In the genomic region with DNA sequence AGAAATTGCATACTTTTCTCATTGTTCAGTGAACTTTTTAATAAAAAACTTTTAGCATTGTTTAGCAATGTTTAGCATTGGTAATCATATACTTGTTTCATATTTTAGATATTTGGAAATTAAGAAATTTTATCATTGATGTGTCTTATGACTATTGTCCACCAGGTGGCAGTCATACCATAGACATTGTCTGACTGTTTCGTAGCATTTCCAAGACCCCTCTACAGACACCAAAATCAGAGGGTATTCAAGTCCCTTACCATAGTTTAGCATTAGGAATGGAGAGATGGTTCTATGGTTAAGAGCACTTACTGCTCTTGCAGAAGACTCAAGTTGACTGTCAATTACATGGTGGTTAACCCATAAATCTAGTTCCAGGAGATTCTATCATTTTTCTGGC, we compare ENCODE assay signal across 9 mouse cellular contexts. TPM values are rescaled to one million over a fixed set of nuclear protein-coding genes. Genes with fewer than 3 reads are reported as not detected.
DNase-seq lines count a peak whose midpoint lies in the region; ATAC-seq and TF ChIP-seq lines count a peak whose summit lies in the region.
"Had no signal": no experiment of that assay in that cellular context is flagged by ENCODE, and none has a peak within 500 bp of the region (broad histone marks: within the 10 kb centered on the region; RNA-seq: fewer than 3 reads in every experiment).

No protein-coding gene starts in this region.

- H3K9ac ChIP-seq in lung, embryonic 14.5 days = no peak overlapping the region
- no peak overlapping the region for H3K9ac ChIP-seq in neural tube, embryonic 15.5 days (replicated peaks)
- H3K9ac ChIP-seq: limb, embryonic 12.5 days had no signal

- no peaks in the 10 kb centered on the region for H3K9me3 ChIP-seq in lung, embryonic 14.5 days (ENCODE audit: low read depth, low read length)
- H3K9me3 ChIP-seq in neural tube, embryonic 15.5 days (replicated peaks) = no peaks in the 10 kb centered on the region
- H3K9me3 ChIP-seq: limb, embryonic 12.5 days had no signal

- no peak for ATAC-seq in lung, embryonic 14.5 days (ENCODE audit: insufficient read depth)
- peak; percentile 38; the same call in 1 of the 2 replicates for ATAC-seq in neural tube, embryonic 15.5 days (ENCODE audit: low FRiP score)

- no peaks in the 10 kb centered on the region for H3K4me1 ChIP-seq in lung, embryonic 14.5 days (ENCODE audit: insufficient read depth)
- H3K4me1 ChIP-seq in neural tube, embryonic 15.5 days = no peaks in the 10 kb centered on the region
- H3K4me1 ChIP-seq: limb, embryonic 12.5 days had no signal

- H3K4me2 ChIP-seq in lung, embryonic 14.5 days = no peak overlapping the region
- no peak overlapping the region for H3K4me2 ChIP-seq in neural tube, embryonic 15.5 days
- H3K4me2 ChIP-seq: limb, embryonic 12.5 days had no signal

- no peak overlapping the region for H3K4me3 ChIP-seq in lung, embryonic 14.5 days (ENCODE audit: low read depth, low read length)
- no peak overlapping the region for H3K4me3 ChIP-seq in neural tube, embryonic 15.5 days (replicated peaks)
- H3K4me3 ChIP-seq: limb, embryonic 12.5 days had no signal

- 15% methylated on average over 1 of the region's 1 CpGs for WGBS in lung, embryonic 14.5 days
- WGBS in neural tube, embryonic 15.5 days = 14% methylated on average over 1 of the region's 1 CpGs

- no peaks in the 10 kb centered on the region for H3K36me3 ChIP-seq in lung, embryonic 14.5 days (ENCODE audit: insufficient read depth)
- no peaks in the 10 kb centered on the region for H3K36me3 ChIP-seq in neural tube, embryonic 15.5 days
- H3K36me3 ChIP-seq: limb, embryonic 12.5 days had no signal

- TF ChIP-seq CTCF in lung, embryonic 14.5 days (IDR thresholded peaks at IDR 0.05; ENCODE audit: low read depth) = peak; percentile 66

- intact Hi-C loops in gastrocnemius, postnatal 14 days (cut with DNase I; ENCODE audit: low total_unique reads) = no loop called here

- H3K27me3 ChIP-seq in lung, embryonic 14.5 days (ENCODE audit: insufficient read depth, low read length) = no peaks in the 10 kb centered on the region
- no peaks in the 10 kb centered on the region for H3K27me3 ChIP-seq in neural tube, embryonic 15.5 days (replicated peaks)
- H3K27me3 ChIP-seq: limb, embryonic 12.5 days had no signal

- no peak overlapping the region for H3K27ac ChIP-seq in lung, embryonic 14.5 days (ENCODE audit: low read depth)
- no peak overlapping the region for H3K27ac ChIP-seq in neural tube, embryonic 15.5 days (replicated peaks)
- H3K27ac ChIP-seq: limb, embryonic 12.5 days had no signal

- DNase-seq in gastrocnemius, adult 18-20 months (ENCODE audit: low spot score) = peak; percentile 2
- no peak for DNase-seq in gastrocnemius, postnatal 25 days
- DNase-seq in lung, embryonic 14.5 days = peak; percentile 75
- no peak for DNase-seq in lung, postnatal 25 days (ENCODE audit: low spot score)
- DNase-seq in c-Kit-positive CD71-positive TER-119-negative erythroid progenitor cells, embryonic 14.5 days (ENCODE audit: low read depth) = peak; percentile 4
- DNase-seq in left cerebral cortex, adult 9 months (ENCODE audit: low spot score in 2 of 2) = no peak
- DNase-seq in gastrocnemius, postnatal 14 days = no peak

RNA-seq across cellular contexts. Expression of a gene that starts 39.5 kb away (rescaled TPM):
- total RNA-seq in gastrocnemius, adult 18-20 months (2021) = 10 to 100 TPM; 17.7 to 18.5 TPM
- 10 to 100 TPM; 14.2 to 14.4 TPM for total RNA-seq in gastrocnemius, postnatal 25 days (2021)
- 53.6 and 55.9 TPM in 2 replicates for polyA plus RNA-seq in lung, embryonic 14.5 days (2014; fragmentation: Nextera tagmentation; extraction: Ambion mirVana)
- 23.3 and 26.2 TPM in 2 replicates for polyA plus RNA-seq in neural tube, embryonic 15.5 days (2015; fragmentation: Nextera tagmentation; extraction: Ambion mirVana)
- total RNA-seq in gastrocnemius, postnatal 14 days (2021) = 10 to 100 TPM; 15.8 to 21.3 TPM

Comparison
In these comparisons a context has a peak if more than half of its experiments do, and no peak if none do; other contexts are left out.
1. DNase-seq: peak in gastrocnemius, adult 18-20 months (single experiment), lung, embryonic 14.5 days (single experiment) and c-Kit-positive CD71-positive TER-119-negative erythroid progenitor cells, embryonic 14.5 days (single experiment); none in gastrocnemius, postnatal 25 days (single experiment), lung, postnatal 25 days (single experiment), left cerebral cortex, adult 9 months (0 of 2) and gastrocnemius, postnatal 14 days (single experiment).